Mouse (Mus musculus): ENCODE measurements around the gene Tram2.

- TF ChIP-seq CTCF (IDR thresholded peaks at IDR 0.05; ENCODE audit: extremely low read depth, insufficient read depth, low read length), result no peak
- no peak for TF ChIP-seq POLR2A (IDR thresholded peaks at IDR 0.05; ENCODE audit: extremely low read depth, insufficient read depth, low read length)
Measured at GRCm38 (mm10) chr1:20989461-20990083, 89.5 kb downstream of the Tram2 start.
